Mouse (Mus musculus): Measurements from ENCODE around the gene Spib.

- TF ChIP-seq CTCF (IDR thresholded peaks at IDR 0.05; ENCODE audit: borderline replicate concordance, extremely low read depth, insufficient read depth, insufficient read length) (peak; percentile 77), POLR2A (IDR thresholded peaks at IDR 0.05; ENCODE audit: borderline replicate concordance, extremely low read depth, insufficient read depth, insufficient read length, poor library complexity, severe bottlenecking) (no peak)
These were observed 28.8 kb upstream of the Spib start for GRCm38 (mm10) chr7:44560435-44561400.
